Mouse (Mus musculus) embryonic facial prominence, embryonic 10.5 days (tissue): Measurements from ENCODE around the gene Ptdss2. TPM values are rescaled to one million over a fixed set of nuclear protein-coding genes. Genes with fewer than 3 reads are reported as not detected.
A peak's percentile ranks its signal among the peaks of the same experiment; 100 is the strongest.

ENCODE experiments used
- DNase-seq: peaks from one replicate; pipeline ENCODE4 v3.0.0-alpha.2; 2017; ENCODE audit warnings: low spot score
- H3K27ac ChIP-seq: fragments of 300-500 bp; sonication (generic); replicated peaks from 2 replicates; pipeline ENCODE4 v1.5.1; 2016; ENCODE audit warnings: mild to moderate bottlenecking
- H3K27me3 ChIP-seq: fragments of 300-500 bp; sonication (generic); replicated peaks from 2 replicates; pipeline ENCODE4 v1.6.1; 2016; ENCODE audit warnings: low read depth, mild to moderate bottlenecking; ENCODE audit not compliant: poor library complexity, severe bottlenecking
- H3K36me3 ChIP-seq: fragments of 300-500 bp; sonication (generic); replicated peaks from 2 replicates; pipeline ENCODE4 v1.6.1; 2016; ENCODE audit warnings: mild to moderate bottlenecking, moderate library complexity
- H3K4me1 ChIP-seq: fragments of 300-500 bp; sonication (generic); 2 replicates; pipeline ENCODE4 v1.6.1; 2016
- H3K4me3 ChIP-seq: fragments of 300-500 bp; sonication (generic); 2 replicates; pipeline ENCODE4 v1.5.1; 2016; ENCODE audit warnings: mild to moderate bottlenecking, moderate library complexity
- H3K9me3 ChIP-seq: fragments of 300-500 bp; sonication (generic); 2 replicates; pipeline ENCODE4 v1.6.1; 2016; ENCODE audit warnings: mild to moderate bottlenecking
- WGBS: fragments of 180-500 bp; shearing (Covaris S2); methylation state at CpG from one replicate; pipeline ENCODE4 v1.1.7; 2016; 5-methylcytosine and 5-hydroxymethylcytosine counted together
- polyA plus RNA-seq: library from polyadenylated mRNA; unstranded; fragments of >200 nt; fragmentation: Nextera tagmentation; extraction: Ambion mirVana; gene quantifications from 2 replicates; pipeline ENCODE4 v1.2.1, GENCODE M21; 2016

Gene Ptdss2
- polyA plus RNA-seq, 1 experiment from 2014 or later: 77.8 TPM

DNA sequence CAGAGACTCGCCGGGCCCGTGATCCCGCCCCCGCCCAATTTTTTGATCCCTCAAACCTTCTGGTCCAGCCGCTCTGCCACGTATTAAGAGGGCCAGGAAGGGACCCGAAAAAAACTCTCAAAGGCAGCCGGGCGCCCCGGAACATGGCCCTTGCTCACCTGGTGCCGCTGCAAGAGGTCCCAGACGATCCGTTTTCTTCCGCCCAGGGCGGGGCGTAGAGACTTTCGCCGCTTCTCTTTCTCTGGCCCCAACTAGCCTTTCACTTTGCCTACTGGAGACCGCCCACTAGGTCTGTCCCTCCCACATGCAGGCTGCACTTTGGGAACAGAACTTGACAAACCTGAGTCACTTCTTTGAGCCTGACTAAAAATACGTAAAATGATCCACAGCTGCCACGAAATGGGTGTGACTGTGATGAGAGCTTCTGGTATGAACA lies 46.4 kb downstream of the Ptdss2 start:
- H3K4me3 ChIP-seq: peak overlapping the region; percentile 58
- whole genome bisulfite sequencing: 3% methylated on average over 22 of the region's 22 CpGs

DNA sequence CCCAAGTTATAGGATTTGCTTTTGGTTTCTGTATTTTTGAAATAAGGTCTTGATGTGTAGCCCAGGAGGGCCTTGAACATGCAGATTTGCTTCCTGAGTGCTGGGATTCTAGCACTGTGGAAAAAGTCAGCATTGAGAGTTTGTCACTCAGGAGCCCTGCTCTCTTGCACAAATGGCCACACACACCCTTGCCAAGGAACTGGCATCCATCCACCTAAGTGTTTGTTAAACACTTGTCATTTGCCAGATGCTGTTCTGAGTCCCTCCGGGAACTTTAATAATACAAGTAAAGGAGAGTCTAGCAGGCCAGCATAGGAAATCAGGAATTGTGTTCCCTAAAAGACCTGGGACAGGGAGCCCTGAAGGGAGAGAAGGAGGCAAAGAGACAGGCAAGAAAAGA lies 47.1 kb downstream of the Ptdss2 start:
- H3K27ac ChIP-seq: peak overlapping the region; percentile 51; the same call in 1 of the 2 replicates
- 82% methylated on average over 1 of the region's 1 CpGs for WGBS
- H3K4me1 ChIP-seq: peaks cover 37% of the 10 kb centered on the region
- DNase-seq: no peak
- H3K36me3 ChIP-seq: peaks cover 22% of the 10 kb centered on the region
- peak overlapping the region; percentile 58; the same call in 1 of the 2 replicates for H3K4me3 ChIP-seq
- H3K9me3 ChIP-seq: no peaks in the 10 kb centered on the region
- H3K27me3 ChIP-seq: no peaks in the 10 kb centered on the region

More for the DNA sequence above, 46.4 kb downstream of the Ptdss2 start:
- Histone ChIP-seq H3K36me3 (peaks cover 30% of the 10 kb centered on the region), H3K4me1 (peaks cover 36% of the 10 kb centered on the region), H3K27me3 (no peaks in the 10 kb centered on the region), H3K27ac (peak overlapping the region; percentile 75), H3K9me3 (no peaks in the 10 kb centered on the region)
- peak; percentile 65 for DNase-seq

DNA sequence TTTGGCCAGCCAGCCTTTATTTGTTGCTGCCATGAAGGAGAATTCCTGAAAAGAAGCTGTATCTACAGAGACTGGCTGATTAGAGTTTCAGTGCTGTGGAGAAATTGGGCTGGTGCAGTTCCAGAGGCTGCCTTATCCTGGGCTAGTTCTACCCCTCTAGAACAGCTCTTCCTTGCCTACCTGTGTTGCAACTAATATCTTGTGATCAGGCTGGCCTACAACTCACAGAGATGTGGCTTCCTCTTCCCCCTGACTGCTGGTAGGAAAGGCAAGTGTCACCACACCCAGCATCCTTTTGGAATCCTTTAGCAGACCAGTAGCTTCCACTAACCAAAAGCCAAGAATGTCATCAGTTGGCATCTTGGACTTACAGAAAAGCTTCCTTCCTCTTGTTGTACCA lies 47.7 kb downstream of the Ptdss2 start:
- Histone ChIP-seq H3K4me3 (no peak overlapping the region), H3K4me1 (peaks cover 37% of the 10 kb centered on the region), H3K27ac (no peak overlapping the region), H3K36me3 (peaks cover 17% of the 10 kb centered on the region), H3K27me3 (no peaks in the 10 kb centered on the region), H3K9me3 (no peaks in the 10 kb centered on the region)
- DNase-seq: no peak

DNA sequence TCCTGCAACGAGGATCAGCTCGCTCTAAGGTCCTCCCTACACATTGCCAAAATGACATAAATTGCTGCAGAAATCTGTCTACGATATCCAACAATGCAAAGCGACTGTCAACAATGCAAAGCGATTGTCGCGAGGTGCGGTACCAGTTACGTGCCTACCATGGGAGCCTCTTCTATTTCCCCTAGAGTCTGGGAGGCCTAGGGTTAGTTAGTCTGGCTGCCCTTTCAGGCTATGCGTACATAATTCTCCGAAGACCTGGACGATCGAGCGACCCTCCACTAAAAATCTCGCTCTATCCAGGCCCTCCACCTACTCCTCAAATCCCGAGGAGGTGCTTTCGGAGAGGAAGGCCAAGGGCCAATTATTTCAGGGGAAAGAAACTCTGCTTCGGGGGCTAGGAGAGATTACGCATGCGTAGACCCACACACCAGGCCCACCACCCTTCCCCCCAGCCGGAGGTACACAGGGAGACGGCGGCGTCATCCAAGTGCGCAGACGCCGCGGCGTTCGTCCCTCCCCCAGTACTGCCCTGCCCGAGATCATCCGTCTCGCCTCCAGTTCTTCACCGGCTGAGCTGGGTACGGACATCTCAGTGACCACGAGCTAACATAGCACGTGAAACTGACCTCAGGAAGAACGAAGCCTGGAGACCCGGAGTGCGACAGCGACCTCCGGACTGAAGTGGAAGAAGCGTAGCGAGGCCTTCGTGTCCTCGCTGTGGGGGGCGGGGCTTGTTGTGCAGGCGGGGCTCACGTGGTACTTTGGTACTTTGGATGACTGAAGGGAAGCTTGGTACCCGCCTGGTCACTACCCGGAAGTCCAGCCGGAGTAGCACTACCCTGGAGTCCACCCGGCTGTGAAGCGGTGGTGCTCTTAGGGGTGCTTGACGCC lies 50.2 kb downstream of the Ptdss2 start, which contains the start of gene Rnh1:
TSS of gene Rnh1 (minus strand) at position 742 of the 891 bp plus-strand sequence.
- Histone ChIP-seq H3K4me3 (peak within 1 kb of the TSS; percentile 69), H3K36me3 (no peaks in the 10 kb centered on the region), H3K4me1 (peaks cover 33% of the 10 kb centered on the region), H3K27me3 (no peaks in the 10 kb centered on the region), H3K9me3 (no peaks in the 10 kb centered on the region), H3K27ac (peak within 1 kb of the TSS; percentile 96)
- WGBS: 4% methylated on average over 55 of the region's 55 CpGs
- peak; percentile 96 for DNase-seq

DNA sequence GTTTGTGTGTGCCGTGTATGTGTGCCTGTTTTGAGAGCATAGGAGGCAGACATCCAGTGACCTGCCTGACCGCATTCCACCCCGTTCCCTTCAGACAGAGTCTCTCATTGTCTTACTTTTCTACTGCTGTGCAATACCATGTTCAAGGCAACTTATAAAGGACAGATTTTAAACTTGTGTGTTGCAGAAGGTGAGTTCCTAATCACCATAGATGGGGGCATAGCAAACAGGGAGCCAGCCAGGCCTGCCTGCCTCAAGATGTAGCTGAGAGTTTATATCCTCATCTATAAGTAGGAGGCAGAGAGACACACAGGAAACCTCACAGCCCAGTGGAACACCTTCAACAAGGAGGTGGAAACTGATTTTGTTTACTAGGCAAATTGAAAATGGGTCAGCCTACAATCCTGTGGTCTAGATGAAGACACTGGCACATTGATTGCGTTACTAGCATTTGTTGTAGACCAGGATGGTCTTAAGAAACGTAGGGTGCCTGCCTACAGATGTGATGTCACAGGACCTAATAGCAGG lies 51.2 kb downstream of the Ptdss2 start:
- peak overlapping the region; percentile 96 for H3K27ac ChIP-seq
- H3K4me1 ChIP-seq: peaks cover 23% of the 10 kb centered on the region
- no peaks in the 10 kb centered on the region for H3K27me3 ChIP-seq
- no peaks in the 10 kb centered on the region for H3K9me3 ChIP-seq
- H3K36me3 ChIP-seq: no peaks in the 10 kb centered on the region
- no peak for DNase-seq
- 89% methylated on average over 5 of the region's 5 CpGs for WGBS
- H3K4me3 ChIP-seq: peak overlapping the region; percentile 69

DNA sequence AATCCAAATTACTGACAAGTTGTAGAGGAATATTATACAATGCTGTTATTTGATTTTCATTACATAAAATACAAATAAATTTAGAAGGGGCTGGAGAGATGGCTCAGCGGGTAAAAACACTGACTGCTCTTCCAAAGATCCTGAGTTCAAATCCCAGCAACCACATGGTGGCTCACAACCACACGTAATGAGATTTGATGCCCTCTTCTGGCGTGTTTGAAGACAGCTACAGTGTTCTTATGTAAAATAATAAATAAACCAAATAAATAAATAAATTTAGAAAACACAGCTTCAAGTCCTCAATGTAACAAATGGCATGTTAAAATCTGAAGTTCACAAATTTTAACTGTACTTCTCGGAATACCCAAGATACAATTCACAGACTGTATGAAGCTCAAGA lies 52.9 kb downstream of the Ptdss2 start:
- no peak for DNase-seq
- Histone ChIP-seq H3K9me3 (no peaks in the 10 kb centered on the region), H3K4me3 (no peak overlapping the region), H3K27me3 (no peaks in the 10 kb centered on the region), H3K27ac (no peak overlapping the region), H3K4me1 (peaks cover 13% of the 10 kb centered on the region), H3K36me3 (no peaks in the 10 kb centered on the region)
- 87% methylated on average over 4 of the region's 4 CpGs for WGBS

DNA sequence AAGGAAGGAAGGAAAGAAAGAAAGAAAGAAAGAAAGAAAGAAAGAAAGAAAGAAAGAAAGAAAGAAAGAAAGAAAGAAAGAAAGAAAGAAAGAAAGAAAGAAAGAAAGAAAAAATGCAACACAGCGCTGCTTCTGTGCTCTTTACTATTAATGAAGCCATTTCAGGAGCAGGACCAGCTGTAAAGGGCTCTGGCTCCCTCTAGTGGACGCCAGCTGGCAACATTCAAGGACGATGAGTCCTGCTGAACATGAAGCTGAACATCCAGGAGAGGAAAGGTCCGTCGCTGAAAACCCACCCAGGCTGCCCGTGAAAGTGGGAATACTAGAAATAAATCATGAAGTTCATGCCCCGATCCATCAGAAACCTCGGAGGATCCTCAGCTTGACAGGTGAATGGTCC lies 54.0 kb downstream of the Ptdss2 start:
- H3K4me1 ChIP-seq: peaks cover 13% of the 10 kb centered on the region

DNA sequence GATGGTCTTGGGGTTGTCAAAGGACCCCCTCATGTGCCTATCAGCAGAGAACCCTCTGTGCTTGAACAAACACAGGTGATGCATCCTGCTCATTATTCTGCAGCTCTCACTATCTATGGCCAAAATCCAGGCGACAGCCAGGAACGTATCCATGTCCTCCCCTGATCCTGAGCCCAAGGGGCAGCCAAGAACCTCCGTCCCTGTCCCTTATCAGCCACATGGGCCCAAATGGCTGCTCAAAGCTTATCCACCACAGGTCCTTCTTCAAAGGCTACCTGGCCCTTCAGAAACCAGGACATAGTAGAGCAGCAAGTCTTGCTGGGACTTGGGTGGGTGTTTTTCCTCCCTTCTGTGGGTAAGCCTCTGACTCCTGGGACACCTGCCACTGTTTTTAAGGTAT lies 66.0 kb downstream of the Ptdss2 start:
- 87% methylated on average over 3 of the region's 3 CpGs for WGBS

More for the DNA sequence above, 54.0 kb downstream of the Ptdss2 start:
- Histone ChIP-seq H3K27ac (no peak overlapping the region), H3K4me3 (0 out of 2 replicates have a peak overlapping the region, but pooled peaks have one; percentile 13), H3K36me3 (no peaks in the 10 kb centered on the region), H3K9me3 (no peaks in the 10 kb centered on the region), H3K27me3 (no peaks in the 10 kb centered on the region)
- peak; percentile 88 for DNase-seq
- WGBS: 3% methylated on average over 8 of the region's 8 CpGs

DNA sequence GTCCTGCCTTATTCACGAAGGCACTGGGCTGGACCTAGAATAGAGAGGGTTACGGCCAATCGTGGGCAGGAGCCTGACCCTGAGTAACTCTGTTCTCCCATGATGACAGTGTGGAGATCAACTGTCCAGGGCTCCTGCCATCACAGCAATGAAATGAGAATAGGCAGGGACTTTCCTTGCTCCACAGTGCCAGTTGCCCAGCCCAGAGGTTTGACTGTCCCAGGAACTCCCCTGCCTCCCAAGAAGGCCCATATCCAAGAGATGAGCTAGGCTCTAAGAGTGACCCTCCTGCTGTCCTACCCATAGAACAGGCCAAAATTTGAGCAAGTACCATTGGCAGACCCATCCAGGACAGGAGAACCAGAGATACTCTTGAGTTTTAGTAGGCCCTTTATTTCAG lies 66.6 kb downstream of the Ptdss2 start:
- 85% methylated on average over 3 of the region's 3 CpGs for WGBS
- no peaks in the 10 kb centered on the region for H3K9me3 ChIP-seq
- H3K27ac ChIP-seq: no peak overlapping the region
- no peaks in the 10 kb centered on the region for H3K27me3 ChIP-seq
- H3K4me3 ChIP-seq: no peak overlapping the region
- no peak for DNase-seq
- peaks cover 39% of the 10 kb centered on the region for H3K36me3 ChIP-seq
- peaks cover 21% of the 10 kb centered on the region for H3K4me1 ChIP-seq

More for the DNA sequence above, 66.0 kb downstream of the Ptdss2 start:
- H3K4me3 ChIP-seq: no peak overlapping the region
- H3K9me3 ChIP-seq: no peaks in the 10 kb centered on the region
- peaks cover 17% of the 10 kb centered on the region for H3K4me1 ChIP-seq
- H3K27ac ChIP-seq: no peak overlapping the region
- peaks cover 39% of the 10 kb centered on the region for H3K36me3 ChIP-seq
- no peak for DNase-seq
- no peaks in the 10 kb centered on the region for H3K27me3 ChIP-seq

DNA sequence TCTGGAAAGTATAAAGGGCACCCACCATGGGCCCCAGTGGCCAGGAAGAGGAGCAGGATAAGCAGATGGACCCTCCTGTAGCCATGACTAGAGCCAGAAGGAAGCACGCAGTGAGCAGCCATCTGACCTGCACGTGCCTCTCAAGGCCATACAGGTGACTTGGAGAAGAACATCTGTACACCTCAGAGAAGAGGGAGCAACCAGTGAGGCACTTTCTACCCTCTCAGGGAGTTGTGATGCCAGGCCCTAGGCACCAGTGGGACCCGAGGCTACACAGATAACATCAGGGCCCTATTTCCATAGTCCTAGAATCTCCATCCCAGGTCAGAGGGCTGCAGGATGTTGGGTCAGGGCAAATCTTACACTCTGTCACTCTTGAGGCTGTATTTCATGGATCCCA lies 68.0 kb downstream of the Ptdss2 start:
- no peak overlapping the region for H3K4me3 ChIP-seq
- 89% methylated on average over 3 of the region's 3 CpGs for WGBS
- peaks cover 28% of the 10 kb centered on the region for H3K4me1 ChIP-seq
- no peak overlapping the region for H3K27ac ChIP-seq
- no peaks in the 10 kb centered on the region for H3K27me3 ChIP-seq
- peaks cover 39% of the 10 kb centered on the region for H3K36me3 ChIP-seq
- no peaks in the 10 kb centered on the region for H3K9me3 ChIP-seq
- no peak for DNase-seq

DNA sequence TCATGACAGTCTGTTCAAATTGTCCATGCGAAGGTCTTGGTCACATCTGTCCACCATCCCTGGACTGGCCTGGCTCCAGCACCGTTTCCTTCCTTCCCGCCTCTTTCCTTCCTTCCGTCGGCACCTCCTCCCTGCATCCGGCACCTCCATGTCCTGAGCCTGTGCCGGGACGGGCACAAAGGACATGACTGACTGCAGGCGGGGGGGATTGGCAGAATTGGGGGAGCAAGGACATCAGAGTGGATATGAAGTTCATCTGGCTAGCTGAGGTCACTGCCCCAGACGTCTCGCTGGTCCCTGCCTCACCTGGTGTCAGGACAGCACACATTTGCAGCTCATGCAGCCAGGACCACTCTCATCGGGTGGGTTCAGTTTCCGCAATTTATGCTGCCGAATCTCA lies 68.9 kb downstream of the Ptdss2 start:
- WGBS: 89% methylated on average over 14 of the region's 14 CpGs
- no peak overlapping the region for H3K27ac ChIP-seq
- H3K4me1 ChIP-seq: peaks cover 34% of the 10 kb centered on the region
- DNase-seq: no peak
- H3K36me3 ChIP-seq: peaks cover 39% of the 10 kb centered on the region
- no peak overlapping the region for H3K4me3 ChIP-seq
- no peaks in the 10 kb centered on the region for H3K9me3 ChIP-seq
- no peaks in the 10 kb centered on the region for H3K27me3 ChIP-seq

DNA sequence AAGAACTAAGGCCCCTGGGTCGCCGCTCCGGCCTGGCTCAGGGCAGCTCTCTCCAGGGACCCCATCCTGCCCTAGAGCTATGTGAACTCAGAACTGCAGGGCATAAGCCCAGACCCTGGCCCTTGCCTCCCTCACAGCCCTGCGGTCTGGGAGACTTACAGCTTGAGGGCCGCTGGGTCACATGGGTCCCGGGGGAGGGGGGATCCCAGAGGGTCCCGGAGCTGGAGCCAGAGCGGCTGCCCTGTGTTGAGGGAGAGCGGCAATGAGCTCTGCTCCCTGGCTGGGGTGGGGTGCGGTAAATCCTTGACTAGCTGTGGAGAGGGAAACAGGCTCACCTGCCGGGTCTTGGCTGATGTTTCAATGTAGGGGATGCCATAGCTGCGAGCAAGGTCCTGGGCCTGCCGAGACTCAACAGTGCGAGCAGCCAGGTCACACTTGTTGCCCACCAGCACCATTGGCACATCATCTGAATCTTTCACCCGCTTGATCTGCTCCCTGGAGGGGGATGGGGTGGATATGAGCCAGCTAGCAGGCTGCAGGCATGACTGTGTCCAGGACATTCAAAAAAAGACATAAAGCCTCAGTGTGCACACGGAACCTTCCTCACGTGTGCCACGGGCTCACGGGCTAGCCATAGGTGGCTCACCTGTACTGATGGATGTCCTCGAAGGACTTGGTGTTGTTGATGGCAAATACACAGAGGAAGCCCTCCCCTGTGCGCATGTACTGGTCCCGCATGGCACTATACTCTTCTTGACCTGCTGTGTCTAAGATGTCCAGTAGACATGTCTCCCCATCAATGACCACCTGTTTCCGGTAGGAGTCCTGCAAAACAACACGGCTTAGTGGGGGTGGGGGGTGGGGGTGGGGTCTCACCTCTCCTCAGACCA lies 69.9 kb downstream of the Ptdss2 start:
- H3K27me3 ChIP-seq: no peaks in the 10 kb centered on the region
- H3K36me3 ChIP-seq: peaks cover 39% of the 10 kb centered on the region
- H3K4me1 ChIP-seq: peaks cover 34% of the 10 kb centered on the region
- 89% methylated on average over 24 of the region's 24 CpGs for WGBS
- peak overlapping the region; percentile 95 for H3K4me3 ChIP-seq
- no peak for DNase-seq
- H3K9me3 ChIP-seq: no peaks in the 10 kb centered on the region
- H3K27ac ChIP-seq: 0 out of 2 replicates have a peak overlapping the region, but pooled peaks have one; percentile 35
